25 mouse cellular contexts compared by ENCODE assay signal in genomic region chr9:40073529-40073928, GRCm38 (mm10). TPM values are rescaled to one million over a fixed set of nuclear protein-coding genes. Genes with fewer than 3 reads are reported as not detected.
"Had no signal": no experiment of that assay in that cellular context is flagged by ENCODE, and none has a peak within 500 bp of the region (broad histone marks: within the 10 kb centered on the region; RNA-seq: fewer than 3 reads in every experiment).

TSS of gene Olfr982 (plus strand) at chr9:40073829.

- H3K9me3 ChIP-seq: neural tube, embryonic 13.5 days; neural tube, embryonic 15.5 days; stomach, embryonic 15.5 days had no signal

- H3K4me3 ChIP-seq: neural tube, embryonic 13.5 days; neural tube, embryonic 15.5 days; stomach, embryonic 15.5 days had no signal

- H3K27ac ChIP-seq: neural tube, embryonic 13.5 days; neural tube, embryonic 15.5 days; stomach, embryonic 15.5 days; stomach, postnatal 0 days had no signal

- H3K36me3 ChIP-seq: neural tube, embryonic 13.5 days; neural tube, embryonic 15.5 days; stomach, embryonic 15.5 days had no signal

- H3K4me1 ChIP-seq: neural tube, embryonic 13.5 days; neural tube, embryonic 15.5 days; stomach, embryonic 15.5 days had no signal

- DNase-seq: retina, postnatal 1 day; right cerebral cortex, adult 18-20 months; right cerebral cortex, postnatal 14 days; right cerebral cortex, postnatal 25 days; right cerebral cortex, postnatal 4 days; spleen, adult 18-20 months; thymus, adult 18-20 months; thymus, adult 2 months; thymus, postnatal 14 days; thymus, postnatal 25 days; thymus, postnatal 36 days; thymus, postnatal 4 days had no signal

- H3K4me2 ChIP-seq: neural tube, embryonic 13.5 days; neural tube, embryonic 15.5 days; stomach, embryonic 15.5 days had no signal

- H3K9ac ChIP-seq: neural tube, embryonic 13.5 days; neural tube, embryonic 15.5 days; stomach, embryonic 15.5 days had no signal

- H3K27me3 ChIP-seq: neural tube, embryonic 13.5 days; neural tube, embryonic 15.5 days; stomach, embryonic 15.5 days had no signal

RNA-seq across cellular contexts. Expression of gene Olfr982, which starts in this region (rescaled TPM):
- total RNA-seq: neutrophil, adult 5-6 weeks had no signal
- polyA plus RNA-seq: neural tube, embryonic 13.5 days; neural tube, embryonic 14.5 days; neural tube, embryonic 15.5 days; small intestine, adult 2 months; spleen, adult 2 months; stomach, embryonic 14.5 days; stomach, embryonic 15.5 days; stomach, embryonic 16.5 days; stomach, postnatal 0 days; testis, adult 2 months; thymus, adult 2 months; thymus, postnatal 0 days; urinary bladder, adult 2 months had no signal
